Mouse (Mus musculus) kidney, adult 8-10 months (tissue): ENCODE data around the gene Rpl28.

Experiments used
- DNase-seq, 2 experiments: peaks; one replicate each; pipeline ENCODE4 v3.0.0; 2022

Gene Rpl28

DNA sequence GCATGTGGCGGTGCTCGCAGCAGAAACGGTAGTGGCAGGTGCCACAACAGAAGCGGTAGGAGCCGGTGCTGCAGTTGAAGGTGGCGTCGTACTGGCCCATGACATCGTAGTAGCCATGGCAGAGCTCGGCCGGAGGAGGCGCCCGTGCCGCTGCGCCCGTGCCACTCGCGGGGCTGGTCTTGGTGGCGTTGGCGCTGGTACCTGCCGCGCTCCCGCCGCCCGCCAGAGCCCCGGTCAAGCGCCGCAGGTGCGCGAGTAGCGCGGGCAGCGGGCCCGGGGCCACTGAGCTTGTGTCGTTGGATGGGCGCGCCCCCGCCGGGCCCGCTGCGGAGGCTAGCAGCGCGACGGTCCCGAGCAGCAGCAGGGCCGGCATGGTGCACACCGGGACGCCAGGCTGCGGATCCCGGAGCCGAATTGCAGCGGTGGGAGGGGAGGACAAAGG lies 43.7 kb downstream of the Rpl28 start:
- peak; percentile 80 to 83 for DNase-seq

- no peak for DNase-seq
Observed at GRCm38 (mm10) chr7:4837639-4838038, 45.0 kb downstream of the Rpl28 start.

DNA sequence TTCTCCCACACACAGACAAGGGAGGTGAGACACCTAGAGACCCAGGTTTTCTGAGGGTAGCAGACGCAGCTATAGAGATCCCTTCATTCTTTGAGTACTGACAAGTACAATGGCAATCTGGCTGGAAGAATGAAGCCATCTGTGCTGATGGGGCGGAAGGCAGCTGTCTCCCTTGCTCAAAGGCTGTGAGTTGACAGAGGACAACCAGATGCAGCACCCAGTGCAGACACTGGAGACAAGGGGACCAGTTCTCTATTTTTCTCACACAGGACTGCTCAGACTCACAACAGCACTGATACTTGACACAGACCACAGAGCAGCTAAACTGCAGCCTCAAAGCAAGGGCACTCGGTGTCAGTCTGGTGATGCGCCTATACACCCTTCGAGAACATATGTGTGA lies 49.4 kb downstream of the Rpl28 start:
- no peak for DNase-seq

DNA sequence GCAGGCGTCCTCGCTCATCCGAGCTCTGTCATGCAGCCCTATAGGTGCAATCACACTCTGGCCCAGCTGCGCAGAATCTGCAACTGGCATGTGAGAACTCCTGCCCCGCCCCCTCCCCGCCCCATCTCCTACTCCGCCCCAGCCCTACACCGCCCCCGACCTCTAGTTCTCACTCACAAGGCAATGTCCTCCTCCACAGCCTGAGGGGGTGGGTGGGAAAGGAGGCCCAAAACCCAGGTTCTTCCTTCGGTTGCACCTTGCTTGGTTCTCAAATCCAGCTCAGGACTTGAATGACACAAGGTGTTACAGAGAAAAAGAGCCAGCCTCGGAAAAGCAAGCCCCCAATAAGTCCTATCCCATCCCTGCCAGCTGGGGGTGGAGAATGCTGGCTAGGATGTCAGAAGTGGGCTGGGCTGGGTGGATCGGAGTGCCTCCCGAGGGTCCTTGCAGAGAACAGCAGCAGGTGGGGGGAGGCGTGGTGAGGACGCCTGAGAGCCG lies 50.0 kb downstream of the Rpl28 start:
- no peak for DNase-seq

GRCm38 (mm10) chr7:4843604-4844244 lies 51.0 kb downstream of the Rpl28 start:
- no peak for DNase-seq

GRCm38 (mm10) chr7:4844245-4844916 lies 51.7 kb downstream of the Rpl28 start, which contains the start of gene Shisa7:
Shisa7 (minus strand) TSS chr7:4844696.
- DNase-seq = no peak
